Mouse (Mus musculus): ENCODE data around the gene C1qtnf9. TPM values are rescaled to one million over a fixed set of nuclear protein-coding genes. Genes with fewer than 3 reads are reported as not detected.
A peak's percentile ranks its signal among the peaks of the same experiment; 100 is the strongest.

Gene C1qtnf9
- total RNA-seq, 1 experiment: 0.49 TPM

GRCm38 (mm10) chr14:60759097-60759496 lies 8.8 kb upstream of the C1qtnf9 start:
- no peak overlapping the region for H3K9ac ChIP-seq (ENCODE audit: insufficient read depth, low read depth, low read length, poor library complexity, severe bottlenecking)
- DNase-seq (ENCODE audit: low read depth, low spot score): no peak
- peaks cover 41% of the 10 kb centered on the region for H3K36me3 ChIP-seq (ENCODE audit: control insufficient read depth, insufficient read depth, low read length, poor library complexity, severe bottlenecking)
- TF ChIP-seq MAFK (IDR thresholded peaks at IDR 0.05; ENCODE audit: insufficient read depth, low read depth, low read length) (no peak), ZNF384 (IDR thresholded peaks at IDR 0.05; ENCODE audit: low read depth, low read length) (no peak)
- no peak overlapping the region for H3K27ac ChIP-seq (ENCODE audit: insufficient read depth, low read depth, low read length, poor library complexity, severe bottlenecking)
- in situ Hi-C loops (cut with MboI; ENCODE audit: low sequenced_read_pairs in 2 of 2, unreplicated experiment in 2 of 2): no loop called here
- no peak overlapping the region for H3K4me3 ChIP-seq (ENCODE audit: insufficient read depth in 1 of 2, low read depth in 1 of 2, low read length in 2 of 2, poor library complexity in 1 of 2, severe bottlenecking in 1 of 2)
- H3K4me1 ChIP-seq (ENCODE audit: control insufficient read depth in 2 of 2, insufficient read depth in 2 of 2, low read length in 2 of 2, poor library complexity in 1 of 2): peaks cover 5 to 18% of the 10 kb centered on the region in 2 experiments
- no peaks in the 10 kb centered on the region for H3K9me3 ChIP-seq (ENCODE audit: control insufficient read depth, insufficient read depth, low read depth, low read length)

DNA sequence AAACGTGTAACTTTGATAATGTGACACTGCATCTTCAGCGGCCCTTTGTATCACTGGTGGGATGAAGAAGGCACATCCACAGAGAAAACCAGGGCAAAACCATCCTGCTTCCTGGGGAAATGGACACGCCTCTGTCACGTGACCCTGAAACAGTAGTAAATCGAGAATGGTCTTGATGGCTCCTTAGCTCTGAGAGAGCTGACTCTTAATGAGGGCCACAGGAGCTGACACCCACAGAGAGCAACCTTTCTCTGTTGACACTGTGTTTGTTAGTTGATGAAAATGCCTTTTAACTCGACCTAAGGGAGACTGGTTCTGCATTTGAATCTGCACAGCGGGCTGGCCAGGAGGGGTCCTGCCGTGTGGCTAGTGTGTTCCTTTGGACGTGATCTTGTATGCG lies 6.1 kb upstream of the C1qtnf9 start:
- in situ Hi-C loops (cut with MboI; ENCODE audit: low sequenced_read_pairs in 2 of 2, unreplicated experiment in 2 of 2): no loop called here

GRCm38 (mm10) chr14:60762754-60763153 lies 5.2 kb upstream of the C1qtnf9 start:
- peaks cover 27% of the 10 kb centered on the region for H3K36me3 ChIP-seq (ENCODE audit: control insufficient read depth, insufficient read depth, low read length, poor library complexity, severe bottlenecking)
- in situ Hi-C loops (cut with MboI; ENCODE audit: low sequenced_read_pairs in 2 of 2, unreplicated experiment in 2 of 2): no loop called here
- H3K4me3 ChIP-seq (ENCODE audit: insufficient read depth in 1 of 2, low read depth in 1 of 2, low read length in 2 of 2, poor library complexity in 1 of 2, severe bottlenecking in 1 of 2): no peak overlapping the region
- no peak overlapping the region for H3K27ac ChIP-seq (ENCODE audit: insufficient read depth, low read depth, low read length, poor library complexity, severe bottlenecking)
- H3K4me1 ChIP-seq (ENCODE audit: control insufficient read depth in 2 of 2, insufficient read depth in 2 of 2, low read length in 2 of 2, poor library complexity in 1 of 2): peaks cover 18 to 39% of the 10 kb centered on the region in 2 experiments
- H3K9me3 ChIP-seq (ENCODE audit: control insufficient read depth, insufficient read depth, low read depth, low read length): no peaks in the 10 kb centered on the region
- no peak for TF ChIP-seq ZC3H11A (IDR thresholded peaks at IDR 0.05; ENCODE audit: borderline replicate concordance, low read depth, low read length)
- no peak for TF ChIP-seq MAFK (IDR thresholded peaks at IDR 0.05; ENCODE audit: insufficient read depth, low read depth, low read length)
- no peak for TF ChIP-seq CHD2 (IDR thresholded peaks at IDR 0.05; ENCODE audit: low read depth, low read length)
- H3K9ac ChIP-seq (ENCODE audit: insufficient read depth, low read depth, low read length, poor library complexity, severe bottlenecking): no peak overlapping the region
- DNase-seq (ENCODE audit: low read depth, low spot score): no peak

More for the DNA sequence above, 6.1 kb upstream of the C1qtnf9 start:
- Histone ChIP-seq H3K9ac (ENCODE audit: insufficient read depth, low read depth, low read length, poor library complexity, severe bottlenecking) (no peak overlapping the region), H3K27ac (ENCODE audit: insufficient read depth, low read depth, low read length, poor library complexity, severe bottlenecking) (no peak overlapping the region), H3K4me1 (ENCODE audit: control insufficient read depth in 2 of 2, insufficient read depth in 2 of 2, low read length in 2 of 2, poor library complexity in 1 of 2) (peaks cover 18 to 39% of the 10 kb centered on the region in 2 experiments), H3K4me3 (ENCODE audit: insufficient read depth in 1 of 2, low read depth in 1 of 2, low read length in 2 of 2, poor library complexity in 1 of 2, severe bottlenecking in 1 of 2) (no peak overlapping the region), H3K9me3 (ENCODE audit: control insufficient read depth, insufficient read depth, low read depth, low read length) (no peaks in the 10 kb centered on the region), H3K36me3 (ENCODE audit: control insufficient read depth, insufficient read depth, low read length, poor library complexity, severe bottlenecking) (peaks cover 32% of the 10 kb centered on the region)
- DNase-seq (ENCODE audit: low read depth, low spot score): no peak
- TF ChIP-seq ZNF384 (IDR thresholded peaks at IDR 0.05; ENCODE audit: low read depth, low read length) (no peak), CHD2 (IDR thresholded peaks at IDR 0.05; ENCODE audit: low read depth, low read length) (no peak), ZC3H11A (IDR thresholded peaks at IDR 0.05; ENCODE audit: borderline replicate concordance, low read depth, low read length) (no peak), MAFK (IDR thresholded peaks at IDR 0.05; ENCODE audit: insufficient read depth, low read depth, low read length) (no peak), HCFC1 (IDR thresholded peaks at IDR 0.05; ENCODE audit: borderline replicate concordance, insufficient read depth, low read length) (no peak)

GRCm38 (mm10) chr14:60763746-60764145 lies 4.2 kb upstream of the C1qtnf9 start:
- no peak for DNase-seq (ENCODE audit: low read depth, low spot score)
- Histone ChIP-seq H3K4me3 (ENCODE audit: insufficient read depth in 1 of 2, low read depth in 1 of 2, low read length in 2 of 2, poor library complexity in 1 of 2, severe bottlenecking in 1 of 2) (no peak overlapping the region), H3K9ac (ENCODE audit: insufficient read depth, low read depth, low read length, poor library complexity, severe bottlenecking) (no peak overlapping the region), H3K27ac (ENCODE audit: insufficient read depth, low read depth, low read length, poor library complexity, severe bottlenecking) (no peak overlapping the region), H3K36me3 (ENCODE audit: control insufficient read depth, insufficient read depth, low read length, poor library complexity, severe bottlenecking) (peaks cover 24% of the 10 kb centered on the region), H3K4me1 (ENCODE audit: control insufficient read depth in 2 of 2, insufficient read depth in 2 of 2, low read length in 2 of 2, poor library complexity in 1 of 2) (peaks cover 18 to 39% of the 10 kb centered on the region in 2 experiments), H3K9me3 (ENCODE audit: control insufficient read depth, insufficient read depth, low read depth, low read length) (no peaks in the 10 kb centered on the region)
- TF ChIP-seq ZNF384 (IDR thresholded peaks at IDR 0.05; ENCODE audit: low read depth, low read length): no peak
- no peak for TF ChIP-seq MAFK (IDR thresholded peaks at IDR 0.05; ENCODE audit: insufficient read depth, low read depth, low read length)
- TF ChIP-seq CHD2 (IDR thresholded peaks at IDR 0.05; ENCODE audit: low read depth, low read length): no peak
- TF ChIP-seq HCFC1 (IDR thresholded peaks at IDR 0.05; ENCODE audit: borderline replicate concordance, insufficient read depth, low read length): no peak
- no peak for TF ChIP-seq ZC3H11A (IDR thresholded peaks at IDR 0.05; ENCODE audit: borderline replicate concordance, low read depth, low read length)
- in situ Hi-C loops (cut with MboI; ENCODE audit: low sequenced_read_pairs in 2 of 2, unreplicated experiment in 2 of 2): no loop called here

- H3K4me3 ChIP-seq (ENCODE audit: insufficient read depth in 1 of 2, low read depth in 1 of 2, low read length in 2 of 2, poor library complexity in 1 of 2, severe bottlenecking in 1 of 2): no peak overlapping the region
- peak overlapping the region; percentile 6; the same call in 1 of the 2 replicates for H3K27ac ChIP-seq (ENCODE audit: insufficient read depth, low read depth, low read length, poor library complexity, severe bottlenecking)
- peaks cover 17% of the 10 kb centered on the region for H3K36me3 ChIP-seq (ENCODE audit: control insufficient read depth, insufficient read depth, low read length, poor library complexity, severe bottlenecking)
- DNase-seq (ENCODE audit: low read depth, low spot score): no peak
- H3K4me1 ChIP-seq (ENCODE audit: control insufficient read depth in 2 of 2, insufficient read depth in 2 of 2, low read length in 2 of 2, poor library complexity in 1 of 2): peaks cover 18 to 39% of the 10 kb centered on the region in 2 experiments
- TF ChIP-seq HCFC1 (IDR thresholded peaks at IDR 0.05; ENCODE audit: borderline replicate concordance, insufficient read depth, low read length) (no peak), CHD2 (IDR thresholded peaks at IDR 0.05; ENCODE audit: low read depth, low read length) (0 out of 2 replicates have a peak, but pooled peaks have one; percentile 22)
- in situ Hi-C loops (cut with MboI; ENCODE audit: low sequenced_read_pairs in 2 of 2, unreplicated experiment in 2 of 2): no loop called here
- H3K9me3 ChIP-seq (ENCODE audit: control insufficient read depth, insufficient read depth, low read depth, low read length): no peaks in the 10 kb centered on the region
- no peak overlapping the region for H3K9ac ChIP-seq (ENCODE audit: insufficient read depth, low read depth, low read length, poor library complexity, severe bottlenecking)
These were observed 3.4 kb upstream of the C1qtnf9 start for GRCm38 (mm10) chr14:60764526-60764925.
